Mouse (Mus musculus): ENCODE results near the gene Mmd. TPM values are rescaled to one million over a fixed set of nuclear protein-coding genes. Genes with fewer than 3 reads are reported as not detected.

Mmd gene
- polyA plus RNA-seq, 1 experiment from 2014 or later = 80.2 TPM

DNA sequence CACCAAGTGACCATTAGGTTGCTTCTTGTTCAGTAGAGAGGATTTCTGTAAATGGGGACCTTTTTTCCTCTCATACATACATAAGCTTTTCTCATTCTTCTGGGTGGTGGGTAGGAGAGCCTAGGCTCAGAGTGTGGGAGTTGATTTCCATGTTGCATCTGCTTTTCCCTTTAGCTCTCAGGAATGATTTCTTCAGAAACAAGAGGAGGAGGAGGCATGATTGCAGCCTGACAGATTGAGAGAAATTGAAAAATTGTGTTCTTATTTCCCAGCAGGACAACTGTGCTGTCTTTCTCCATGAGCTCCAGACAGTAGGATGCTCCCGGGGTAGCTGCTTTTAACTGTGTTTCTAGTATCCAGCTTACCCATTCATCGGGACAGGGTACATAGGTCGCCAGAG, 5.3 kb downstream of the Mmd start:
- Histone ChIP-seq H3K9ac (ENCODE audit: low read length) (no peak overlapping the region), H3K4me1 (ENCODE audit: control insufficient read depth, insufficient read depth, low read length) (peaks cover 66% of the 10 kb centered on the region), H3K36me3 (ENCODE audit: control insufficient read depth, insufficient read depth) (peaks cover 4% of the 10 kb centered on the region), H3K9me3 (replicated peaks; ENCODE audit: control insufficient read depth, low read length) (no peaks in the 10 kb centered on the region), H3K27ac (ENCODE audit: low read length) (peak overlapping the region; percentile 93), H3K4me3 (ENCODE audit: low read length) (no peak overlapping the region), H3K4me2 (ENCODE audit: low read depth, low read length) (no peak overlapping the region), H3K27me3 (ENCODE audit: control insufficient read depth, insufficient read depth, low read length) (no peaks in the 10 kb centered on the region)
- no peak for ATAC-seq (replicated peaks; ENCODE audit: extremely low read depth, insufficient read depth, low FRiP score)
- 87% methylated on average over 3 of the region's 3 CpGs for WGBS

DNA sequence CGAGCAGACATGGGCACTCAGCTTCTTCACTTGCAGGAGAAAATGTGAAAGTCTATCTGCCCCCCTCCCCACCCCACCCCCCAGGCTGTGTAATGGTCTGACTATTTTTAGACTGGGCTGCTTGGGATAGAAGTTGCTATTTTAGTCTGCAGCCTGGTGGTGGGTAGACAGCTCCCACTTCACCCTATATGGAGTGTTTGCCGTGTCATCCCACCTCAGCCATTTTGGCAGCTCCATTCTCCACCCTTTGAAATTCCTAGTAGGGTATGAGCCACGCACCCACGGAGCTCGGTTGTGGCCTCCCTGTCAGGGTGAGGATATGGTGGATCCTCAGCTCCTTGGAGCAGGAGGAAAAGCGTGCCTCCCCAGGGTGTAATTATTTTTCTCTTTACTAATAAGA, 6.4 kb downstream of the Mmd start:
- Histone ChIP-seq H3K4me1 (ENCODE audit: control insufficient read depth, insufficient read depth, low read length) (peaks cover 66% of the 10 kb centered on the region), H3K9ac (ENCODE audit: low read length) (0 out of 2 replicates have a peak overlapping the region, but pooled peaks have one; percentile 1), H3K9me3 (replicated peaks; ENCODE audit: control insufficient read depth, low read length) (no peaks in the 10 kb centered on the region), H3K27ac (ENCODE audit: low read length) (peak overlapping the region; percentile 93), H3K4me2 (ENCODE audit: low read depth, low read length) (peak overlapping the region; percentile 58), H3K4me3 (ENCODE audit: low read length) (0 out of 2 replicates have a peak overlapping the region, but pooled peaks have one; percentile 7), H3K27me3 (ENCODE audit: control insufficient read depth, insufficient read depth, low read length) (no peaks in the 10 kb centered on the region), H3K36me3 (ENCODE audit: control insufficient read depth, insufficient read depth) (peaks cover 15% of the 10 kb centered on the region)
- WGBS = 28% methylated on average over 6 of the region's 6 CpGs
- peak; percentile 91 for ATAC-seq (replicated peaks; ENCODE audit: extremely low read depth, insufficient read depth, low FRiP score)

DNA sequence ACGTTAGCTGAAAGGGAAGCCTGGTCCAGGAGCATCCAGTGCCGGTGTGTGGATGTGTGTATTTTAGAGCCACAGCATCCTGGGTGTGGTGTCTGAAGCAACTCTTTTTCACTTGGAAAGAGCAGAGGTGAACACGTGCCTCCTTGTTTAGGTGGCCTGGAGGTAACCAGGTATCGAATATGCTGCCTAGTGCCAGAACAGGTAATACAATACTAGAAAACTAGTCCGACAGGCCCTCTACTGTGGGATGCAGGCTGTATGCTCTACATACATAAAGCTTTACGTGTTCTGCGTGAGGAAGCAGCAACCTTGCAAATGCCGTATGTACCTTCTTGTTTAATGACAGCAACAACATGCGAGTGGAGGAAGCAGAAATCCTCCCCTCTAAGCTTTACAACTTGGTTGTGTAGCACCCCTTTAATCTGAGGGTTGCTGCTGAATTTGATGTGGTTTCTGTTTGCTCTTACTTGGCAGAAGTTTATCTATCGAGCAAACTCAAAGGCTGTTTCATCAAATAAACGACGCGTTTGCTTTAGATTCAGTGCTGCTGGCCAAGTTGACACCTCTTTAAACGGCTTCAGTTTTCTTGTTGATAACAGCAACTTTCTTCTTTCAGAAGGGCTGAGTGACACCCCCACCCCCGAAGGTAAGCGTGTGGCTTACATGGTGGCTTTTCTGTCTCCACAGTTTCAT, 7.7 kb downstream of the Mmd start:
- H3K9ac ChIP-seq (ENCODE audit: low read length) = no peak overlapping the region
- H3K9me3 ChIP-seq (replicated peaks; ENCODE audit: control insufficient read depth, low read length) = no peaks in the 10 kb centered on the region
- peak overlapping the region; percentile 93 for H3K27ac ChIP-seq (ENCODE audit: low read length)
- ATAC-seq (replicated peaks; ENCODE audit: extremely low read depth, insufficient read depth, low FRiP score) = no peak
- H3K4me1 ChIP-seq (ENCODE audit: control insufficient read depth, insufficient read depth, low read length) = peaks cover 60% of the 10 kb centered on the region
- H3K4me3 ChIP-seq (ENCODE audit: low read length) = no peak overlapping the region
- no peak overlapping the region for H3K4me2 ChIP-seq (ENCODE audit: low read depth, low read length)
- H3K36me3 ChIP-seq (ENCODE audit: control insufficient read depth, insufficient read depth) = peaks cover 26% of the 10 kb centered on the region
- WGBS = 60% methylated on average over 16 of the region's 16 CpGs
- no peaks in the 10 kb centered on the region for H3K27me3 ChIP-seq (ENCODE audit: control insufficient read depth, insufficient read depth, low read length)

DNA sequence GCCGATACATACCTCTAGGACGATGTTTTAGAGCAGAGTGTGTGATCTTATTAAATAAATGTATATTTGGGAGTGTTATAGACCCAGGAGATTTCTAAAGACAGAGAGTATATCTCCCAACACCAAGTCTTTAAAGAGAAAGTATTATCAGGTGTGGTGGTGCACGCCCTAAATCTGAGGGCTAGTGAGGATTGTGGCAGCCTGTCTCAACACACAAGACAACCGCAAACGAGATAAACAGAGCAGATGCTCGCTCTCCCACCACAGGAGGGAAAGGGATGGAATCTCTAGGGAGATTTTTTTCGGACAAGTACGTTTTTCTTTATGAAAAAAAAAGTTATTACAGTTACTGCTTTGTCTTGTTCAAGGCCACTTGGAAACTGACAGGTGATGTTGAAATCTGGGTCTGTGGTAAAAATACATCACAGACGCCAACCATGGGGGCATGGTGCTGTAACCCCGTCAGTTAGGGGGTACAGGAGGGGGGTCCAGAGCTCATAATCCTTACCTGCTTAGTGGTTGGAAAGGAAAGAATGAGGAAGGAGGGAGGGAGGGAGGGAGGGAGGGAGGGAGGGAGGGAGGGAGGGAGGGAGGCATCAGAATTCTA, 9.2 kb downstream of the Mmd start:
- Histone ChIP-seq H3K4me2 (ENCODE audit: low read depth, low read length) (peak overlapping the region; percentile 20; the same call in 1 of the 2 replicates), H3K27me3 (ENCODE audit: control insufficient read depth, insufficient read depth, low read length) (no peaks in the 10 kb centered on the region), H3K4me1 (ENCODE audit: control insufficient read depth, insufficient read depth, low read length) (peaks cover 46% of the 10 kb centered on the region), H3K9ac (ENCODE audit: low read length) (peak overlapping the region; percentile 6; the same call in 1 of the 2 replicates), H3K36me3 (ENCODE audit: control insufficient read depth, insufficient read depth) (peaks cover 41% of the 10 kb centered on the region), H3K4me3 (ENCODE audit: low read length) (no peak overlapping the region), H3K27ac (ENCODE audit: low read length) (peak overlapping the region; percentile 44), H3K9me3 (replicated peaks; ENCODE audit: control insufficient read depth, low read length) (no peaks in the 10 kb centered on the region; the same call in 1 of the 2 replicates)
- no peak for ATAC-seq (replicated peaks; ENCODE audit: extremely low read depth, insufficient read depth, low FRiP score)
- WGBS = 37% methylated on average over 10 of the region's 10 CpGs

DNA sequence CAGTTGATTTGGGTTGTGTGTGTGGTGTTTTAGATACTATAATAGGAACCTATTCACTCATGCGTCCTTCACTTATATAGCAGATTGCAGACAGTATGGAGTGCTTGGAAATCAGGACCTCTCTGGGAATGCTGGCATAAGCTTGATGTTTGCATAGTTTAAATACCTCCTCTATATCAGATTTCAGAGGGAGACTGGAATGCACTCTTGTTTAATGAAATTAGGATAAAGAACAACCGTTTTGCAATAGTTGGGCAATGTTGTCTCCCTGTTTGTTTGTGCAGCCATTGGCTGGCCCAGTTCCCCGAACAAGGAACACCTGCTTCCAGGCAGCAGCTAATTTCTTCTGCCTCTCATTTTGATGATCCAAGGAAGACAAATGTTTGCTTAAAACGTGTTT, 9.8 kb downstream of the Mmd start:
- Histone ChIP-seq H3K4me3 (ENCODE audit: low read length) (no peak overlapping the region), H3K27ac (ENCODE audit: low read length) (no peak overlapping the region), H3K9ac (ENCODE audit: low read length) (no peak overlapping the region), H3K36me3 (ENCODE audit: control insufficient read depth, insufficient read depth) (peaks cover 47% of the 10 kb centered on the region), H3K4me2 (ENCODE audit: low read depth, low read length) (no peak overlapping the region), H3K27me3 (ENCODE audit: control insufficient read depth, insufficient read depth, low read length) (no peaks in the 10 kb centered on the region), H3K9me3 (replicated peaks; ENCODE audit: control insufficient read depth, low read length) (no peaks in the 10 kb centered on the region; the same call in 1 of the 2 replicates), H3K4me1 (ENCODE audit: control insufficient read depth, insufficient read depth, low read length) (peaks cover 39% of the 10 kb centered on the region)
- 40% methylated on average over 4 of the region's 4 CpGs for WGBS
- ATAC-seq (replicated peaks; ENCODE audit: extremely low read depth, insufficient read depth, low FRiP score) = no peak

DNA sequence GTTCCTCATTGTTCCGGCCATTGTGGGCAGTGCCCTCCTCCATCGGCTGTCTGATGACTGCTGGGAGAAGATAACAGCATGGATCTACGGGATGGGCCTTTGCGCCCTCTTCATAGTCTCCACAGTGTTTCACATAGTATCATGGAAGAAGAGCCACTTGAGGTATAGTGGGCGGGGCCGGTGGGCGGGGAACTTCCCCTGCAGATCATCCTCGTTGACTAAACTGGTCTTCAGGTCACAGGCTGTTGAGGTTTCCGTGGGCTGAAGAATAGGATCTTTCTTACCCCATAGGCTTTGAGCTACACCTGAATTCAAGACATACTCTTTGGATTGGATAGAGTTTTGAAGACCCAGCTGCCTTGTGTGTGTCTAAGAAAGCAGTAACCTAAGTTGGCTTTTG, 10.6 kb downstream of the Mmd start:
- no peak for ATAC-seq (replicated peaks; ENCODE audit: extremely low read depth, insufficient read depth, low FRiP score)
- no peak overlapping the region for H3K27ac ChIP-seq (ENCODE audit: low read length)
- peaks cover 34% of the 10 kb centered on the region for H3K4me1 ChIP-seq (ENCODE audit: control insufficient read depth, insufficient read depth, low read length)
- peaks cover 50% of the 10 kb centered on the region for H3K36me3 ChIP-seq (ENCODE audit: control insufficient read depth, insufficient read depth)
- no peaks in the 10 kb centered on the region for H3K27me3 ChIP-seq (ENCODE audit: control insufficient read depth, insufficient read depth, low read length)
- WGBS = 80% methylated on average over 9 of the region's 9 CpGs
- H3K9ac ChIP-seq (ENCODE audit: low read length) = no peak overlapping the region
- no peaks in the 10 kb centered on the region; the same call in 1 of the 2 replicates for H3K9me3 ChIP-seq (replicated peaks; ENCODE audit: control insufficient read depth, low read length)
- no peak overlapping the region for H3K4me2 ChIP-seq (ENCODE audit: low read depth, low read length)
- H3K4me3 ChIP-seq (ENCODE audit: low read length) = no peak overlapping the region

DNA sequence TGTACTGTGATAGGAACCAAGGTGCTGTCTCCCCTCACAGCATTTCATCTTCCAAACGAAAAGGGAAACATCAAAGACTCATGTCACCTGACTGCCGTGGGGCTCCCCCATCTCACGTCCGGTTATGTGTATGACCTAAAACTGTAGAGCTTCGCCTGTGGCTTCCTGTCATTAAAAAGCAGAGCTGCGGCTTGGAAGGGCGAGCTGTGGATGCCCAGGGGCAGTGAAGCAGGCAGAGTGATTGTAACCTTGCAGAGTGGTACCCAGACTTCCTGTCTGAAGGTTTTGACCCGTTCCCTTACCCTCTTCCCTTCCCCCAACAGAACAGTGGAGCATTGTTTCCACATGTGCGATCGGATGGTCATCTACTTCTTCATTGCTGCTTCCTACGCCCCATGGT, 14.9 kb downstream of the Mmd start:
- 78% methylated on average over 11 of the region's 11 CpGs for WGBS
- ATAC-seq (replicated peaks; ENCODE audit: extremely low read depth, insufficient read depth, low FRiP score) = no peak
- Histone ChIP-seq H3K9ac (ENCODE audit: low read length) (no peak overlapping the region), H3K4me2 (ENCODE audit: low read depth, low read length) (no peak overlapping the region), H3K4me1 (ENCODE audit: control insufficient read depth, insufficient read depth, low read length) (peaks cover 4% of the 10 kb centered on the region), H3K27me3 (ENCODE audit: control insufficient read depth, insufficient read depth, low read length) (no peaks in the 10 kb centered on the region), H3K9me3 (replicated peaks; ENCODE audit: control insufficient read depth, low read length) (no peaks in the 10 kb centered on the region; the same call in 1 of the 2 replicates), H3K36me3 (ENCODE audit: control insufficient read depth, insufficient read depth) (peaks cover 67% of the 10 kb centered on the region), H3K27ac (ENCODE audit: low read length) (no peak overlapping the region), H3K4me3 (ENCODE audit: low read length) (no peak overlapping the region)

DNA sequence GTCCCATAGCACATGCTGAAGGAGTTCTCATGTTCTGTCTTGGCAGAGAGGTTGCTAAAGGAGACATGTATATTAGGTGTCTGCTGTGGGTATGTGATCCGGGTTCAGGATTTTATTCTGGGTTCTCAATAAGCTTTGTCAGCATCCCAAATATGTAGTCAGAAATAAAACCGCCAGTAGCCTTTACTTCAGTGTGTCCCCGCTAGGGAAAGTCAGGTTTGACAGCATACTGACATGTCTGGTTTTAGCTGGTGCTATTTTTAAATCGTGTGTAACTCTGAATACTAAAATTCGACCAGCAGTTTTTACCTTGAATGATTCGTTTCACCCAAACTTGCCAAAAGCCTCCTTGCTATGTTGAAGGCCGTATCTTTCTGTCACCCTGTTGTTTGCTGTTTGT, 16.3 kb downstream of the Mmd start:
- H3K4me3 ChIP-seq (ENCODE audit: low read length) = no peak overlapping the region
- H3K27me3 ChIP-seq (ENCODE audit: control insufficient read depth, insufficient read depth, low read length) = no peaks in the 10 kb centered on the region
- 48% methylated on average over 7 of the region's 7 CpGs for WGBS
- H3K27ac ChIP-seq (ENCODE audit: low read length) = peak overlapping the region; percentile 54
- peaks cover 3% of the 10 kb centered on the region for H3K4me1 ChIP-seq (ENCODE audit: control insufficient read depth, insufficient read depth, low read length)
- peaks cover 63% of the 10 kb centered on the region for H3K36me3 ChIP-seq (ENCODE audit: control insufficient read depth, insufficient read depth)
- H3K9me3 ChIP-seq (replicated peaks; ENCODE audit: control insufficient read depth, low read length) = no peaks in the 10 kb centered on the region; the same call in 1 of the 2 replicates
- no peak overlapping the region for H3K4me2 ChIP-seq (ENCODE audit: low read depth, low read length)
- no peak for ATAC-seq (replicated peaks; ENCODE audit: extremely low read depth, insufficient read depth, low FRiP score)
- no peak overlapping the region for H3K9ac ChIP-seq (ENCODE audit: low read length)

DNA sequence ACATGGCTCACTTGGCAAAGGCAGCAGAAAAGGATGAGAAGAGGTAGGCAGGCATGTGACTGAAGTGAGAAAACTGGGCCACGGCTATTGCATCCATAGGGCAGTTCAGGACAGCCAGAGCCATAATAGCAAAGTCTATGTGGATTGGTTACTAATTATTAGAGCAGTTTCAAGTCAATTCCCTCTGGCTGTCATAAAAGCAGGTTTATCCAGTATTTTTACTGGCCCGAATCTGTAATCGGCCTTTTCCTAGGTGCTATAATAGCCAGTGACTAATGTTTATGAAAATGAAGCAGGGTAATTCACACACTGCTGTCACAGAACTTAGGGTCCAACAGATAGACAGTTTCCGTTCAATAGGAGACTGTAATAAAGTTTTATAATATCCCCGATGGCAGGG, 19.7 kb downstream of the Mmd start:
- peaks cover 6% of the 10 kb centered on the region for H3K4me1 ChIP-seq (ENCODE audit: control insufficient read depth, insufficient read depth, low read length)
- no peak for ATAC-seq (replicated peaks; ENCODE audit: extremely low read depth, insufficient read depth, low FRiP score)
- H3K27me3 ChIP-seq (ENCODE audit: control insufficient read depth, insufficient read depth, low read length) = no peaks in the 10 kb centered on the region
- WGBS = 83% methylated on average over 5 of the region's 5 CpGs
- no peaks in the 10 kb centered on the region for H3K9me3 ChIP-seq (replicated peaks; ENCODE audit: control insufficient read depth, low read length)
- H3K9ac ChIP-seq (ENCODE audit: low read length) = no peak overlapping the region
- H3K4me2 ChIP-seq (ENCODE audit: low read depth, low read length) = no peak overlapping the region
- H3K27ac ChIP-seq (ENCODE audit: low read length) = no peak overlapping the region
- peaks cover 44% of the 10 kb centered on the region for H3K36me3 ChIP-seq (ENCODE audit: control insufficient read depth, insufficient read depth)
- H3K4me3 ChIP-seq (ENCODE audit: low read length) = no peak overlapping the region

Data from heart, embryonic 16.5 days (tissue).